Mouse (Mus musculus) kidney, postnatal 14 days (tissue): ENCODE data around the gene Kif5c.

Experiments used
- DNase-seq: peaks from one replicate; pipeline ENCODE4 v3.0.0; 2022; ENCODE audit warnings: mixed read lengths

Kif5c gene

DNA sequence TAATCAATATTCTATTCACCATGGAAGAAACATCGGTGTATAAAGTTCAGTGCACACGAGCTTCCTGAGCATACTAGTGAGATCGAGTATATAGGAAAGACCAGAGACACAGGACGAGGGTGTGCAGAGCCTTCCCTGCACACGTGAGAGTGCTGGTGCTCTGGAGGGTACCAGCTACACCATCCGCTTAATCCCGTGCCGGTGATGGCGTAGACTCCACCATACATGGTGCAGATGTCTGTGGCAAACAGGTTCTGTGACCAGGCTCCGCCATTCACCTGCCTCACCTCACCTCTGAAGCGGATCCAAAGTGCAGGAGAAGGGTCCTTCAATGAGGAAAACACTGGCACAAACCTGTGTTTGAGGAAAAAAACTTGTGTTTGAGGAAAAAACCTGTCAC, 107.6 kb downstream of the Kif5c start:
- DNase-seq, result no peak

DNA sequence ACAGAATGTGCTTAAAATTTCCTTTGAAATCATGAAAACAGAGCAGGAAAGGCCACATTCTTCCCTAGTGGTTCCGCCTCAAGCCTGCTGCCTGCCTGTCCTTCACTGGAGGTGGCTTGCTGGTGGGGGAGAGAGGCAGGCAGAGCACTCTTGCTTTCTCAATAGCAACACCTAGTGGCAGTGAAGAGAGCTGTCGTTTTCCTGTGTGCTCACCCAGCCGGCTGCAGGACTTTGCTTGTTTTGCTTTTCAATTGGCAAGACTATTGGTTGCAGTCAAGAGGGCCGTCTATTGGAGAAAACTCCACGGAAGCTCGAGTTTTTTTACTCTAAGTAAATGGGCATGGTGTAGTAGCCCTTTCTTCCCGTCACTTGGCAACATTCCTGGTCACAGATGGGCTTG, 108.1 kb downstream of the Kif5c start:
- DNase-seq, result peak; percentile 83

DNA sequence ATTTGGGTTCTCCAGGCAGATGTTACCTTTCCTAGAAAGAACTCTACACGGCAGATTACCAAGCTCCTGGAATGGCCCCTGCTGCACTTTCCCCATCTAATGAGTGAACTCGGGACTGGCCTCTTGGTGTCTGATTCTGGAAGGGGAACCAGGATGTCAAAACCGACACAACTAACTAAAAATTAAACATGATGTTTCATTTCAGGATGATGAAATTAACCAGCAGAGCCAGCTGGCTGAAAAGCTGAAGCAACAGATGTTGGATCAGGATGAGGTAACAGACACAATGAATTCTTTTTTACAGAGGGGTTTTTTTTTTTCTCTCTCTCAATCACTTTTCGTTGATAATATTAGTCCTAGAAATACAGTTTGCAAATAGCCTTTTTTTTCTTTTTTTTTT, 108.6 kb downstream of the Kif5c start:
- DNase-seq, result no peak

DNA sequence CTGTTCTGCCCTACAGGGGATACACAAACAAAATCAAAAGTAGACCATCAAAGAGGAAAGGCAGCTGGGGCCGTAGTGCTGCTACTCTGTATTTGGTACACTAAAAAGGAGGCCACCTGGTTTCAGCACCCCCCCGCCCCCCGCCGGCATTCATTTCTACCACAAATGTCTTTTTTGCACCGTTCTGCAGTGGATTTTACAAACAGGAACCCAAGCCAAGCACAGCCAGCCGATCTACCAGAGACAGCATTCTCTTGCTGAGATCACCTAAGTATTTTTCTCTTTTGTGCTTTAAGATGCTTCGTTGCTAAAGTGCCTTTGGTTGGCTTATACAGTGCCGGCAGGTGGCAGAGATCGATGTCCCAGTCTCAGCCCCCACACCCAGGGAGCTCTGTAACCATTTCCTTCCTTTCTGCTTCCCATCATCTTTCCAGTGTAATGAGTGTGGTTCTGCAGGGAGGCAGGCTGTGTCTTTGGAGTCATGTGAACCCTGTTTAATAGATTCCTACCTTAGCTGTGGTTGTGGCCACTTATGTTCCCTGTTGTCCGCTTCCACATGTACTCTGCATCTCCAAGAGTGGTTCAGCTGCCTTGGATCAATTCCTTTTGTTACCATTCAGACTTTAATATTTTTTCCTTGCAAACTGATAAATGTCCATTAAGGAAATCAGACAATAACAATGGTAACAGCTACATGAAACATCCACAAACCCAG, 110.0 kb downstream of the Kif5c start:
- no peak for DNase-seq

DNA sequence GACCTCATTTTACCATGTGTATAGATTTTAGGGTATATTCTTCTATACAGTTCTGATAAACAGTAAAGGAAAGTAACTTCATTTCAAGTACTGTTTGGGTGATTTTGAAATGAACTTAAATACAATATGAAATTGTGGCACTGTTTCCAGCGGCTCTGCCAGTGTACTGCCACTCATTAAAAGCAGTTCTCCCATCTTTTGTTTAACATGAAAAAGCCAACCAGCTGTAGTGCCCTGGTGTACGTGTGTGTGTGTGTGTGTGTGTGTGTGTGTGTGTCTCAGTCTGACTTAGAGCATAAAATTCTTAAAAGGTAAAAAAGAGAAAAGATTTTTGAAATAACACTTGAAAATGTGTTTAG, 110.5 kb downstream of the Kif5c start:
- no peak for DNase-seq

DNA sequence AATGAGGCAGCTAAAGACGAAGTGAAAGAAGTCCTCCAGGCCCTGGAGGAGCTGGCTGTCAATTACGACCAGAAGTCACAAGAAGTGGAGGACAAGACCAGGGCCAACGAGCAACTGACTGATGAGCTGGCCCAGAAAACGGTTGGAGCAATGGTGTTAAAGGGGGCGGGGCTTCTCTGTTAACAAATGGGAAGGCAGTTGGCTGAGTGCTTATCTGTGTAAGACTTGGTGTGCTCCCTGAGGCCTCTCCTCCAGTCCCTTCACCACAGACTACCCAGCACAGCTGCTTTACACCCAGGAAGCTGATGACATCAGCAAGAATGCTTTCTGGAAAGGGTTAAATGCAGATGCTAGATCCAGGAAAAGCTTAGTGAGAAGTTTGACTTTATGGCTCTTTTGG, 111.1 kb downstream of the Kif5c start:
- no peak for DNase-seq

DNA sequence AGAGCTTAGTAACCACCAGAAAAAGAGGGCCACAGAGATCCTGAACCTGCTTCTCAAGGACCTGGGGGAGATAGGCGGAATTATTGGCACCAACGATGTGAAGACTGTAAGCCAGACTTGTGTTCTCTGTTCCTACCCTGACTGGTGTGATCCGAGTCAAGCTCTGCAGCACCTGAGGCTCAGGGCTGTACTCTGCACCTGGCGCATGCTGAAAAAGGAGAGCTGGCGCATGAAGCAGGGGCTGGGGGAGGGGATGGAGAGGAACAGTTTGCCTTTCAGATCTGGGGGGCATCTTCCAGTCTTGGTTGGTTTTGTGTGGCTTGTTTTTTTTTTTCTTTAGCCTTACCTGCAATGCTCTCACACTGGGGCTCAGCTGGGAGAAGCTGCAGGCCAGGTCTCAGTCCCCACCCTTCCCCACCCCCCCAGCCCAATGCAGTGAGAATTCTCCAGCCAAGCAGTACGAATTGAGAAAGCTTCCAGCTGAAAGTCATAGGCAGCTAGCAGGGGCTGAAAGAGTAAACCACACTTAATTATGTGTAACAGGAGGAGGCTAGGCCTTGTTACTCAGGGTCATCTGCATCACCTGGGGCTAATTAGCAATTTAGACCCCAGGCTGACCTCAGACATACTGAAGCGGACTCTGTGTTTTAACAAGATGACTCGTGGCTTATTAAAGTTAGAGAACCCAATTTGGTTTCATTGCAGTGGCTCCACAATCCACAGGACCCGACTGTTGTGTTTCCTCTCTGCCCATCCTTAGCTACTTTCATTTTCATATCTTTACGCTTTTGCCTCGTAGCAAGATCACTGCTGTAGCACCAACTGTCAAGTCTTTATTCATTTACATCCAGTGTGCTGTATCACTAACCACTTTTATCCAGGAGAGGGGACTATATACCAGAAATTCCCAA, 113.9 kb downstream of the Kif5c start:
- no peak for DNase-seq

DNA sequence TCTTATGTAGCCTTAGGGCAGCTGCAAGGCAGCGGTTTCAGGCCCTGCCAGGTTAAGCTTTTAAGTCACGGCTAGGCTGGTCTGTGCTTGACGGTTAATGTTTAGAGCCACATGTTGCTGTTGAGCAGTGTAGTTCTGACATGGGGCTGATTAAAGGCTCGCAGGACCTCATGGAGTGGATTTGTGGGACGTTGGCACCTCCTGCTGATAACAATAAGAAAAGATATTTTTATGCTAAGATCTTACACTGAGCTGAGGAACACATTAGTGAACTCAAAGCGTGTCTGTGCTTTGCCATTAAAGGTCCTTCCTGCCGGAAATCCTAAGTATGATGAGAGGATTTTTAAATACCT, 114.5 kb downstream of the Kif5c start:
- peak; percentile 34 for DNase-seq

DNA sequence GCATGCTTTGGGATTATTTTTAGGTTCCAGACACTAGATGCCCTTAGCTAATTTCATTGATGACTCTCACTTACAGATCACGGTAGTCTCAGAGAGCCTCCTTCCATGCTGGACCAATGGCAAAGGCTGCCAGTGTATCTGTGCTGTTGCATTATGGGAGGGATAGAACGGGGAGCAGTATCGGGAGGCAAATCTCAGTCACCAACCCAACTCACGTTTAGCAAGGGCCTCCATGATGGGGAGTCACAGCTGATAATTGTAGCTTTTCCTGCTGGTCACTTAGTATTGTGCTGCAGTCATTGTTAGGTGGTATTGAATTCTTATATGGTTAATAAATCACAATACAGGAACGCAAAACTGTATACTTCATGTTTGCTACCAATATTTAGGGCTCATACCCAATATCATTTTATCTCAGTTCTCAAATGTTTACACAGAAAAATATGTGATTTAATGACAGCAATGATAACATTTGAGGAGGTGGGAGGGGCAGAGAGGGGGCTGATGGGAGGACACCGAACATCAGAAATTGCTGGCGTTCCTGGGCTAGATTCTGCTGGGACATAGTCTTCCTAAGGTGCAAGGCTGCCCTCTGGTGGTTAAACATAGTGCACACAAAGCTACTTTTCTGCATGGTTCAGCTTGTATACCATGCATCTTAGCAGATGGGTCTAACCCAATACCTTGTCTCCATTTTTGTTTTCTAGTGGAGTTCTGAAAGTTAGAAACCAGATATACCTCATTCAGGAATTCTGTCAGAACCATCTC, 115.1 kb downstream of the Kif5c start:
- DNase-seq, result peak; percentile 78

DNA sequence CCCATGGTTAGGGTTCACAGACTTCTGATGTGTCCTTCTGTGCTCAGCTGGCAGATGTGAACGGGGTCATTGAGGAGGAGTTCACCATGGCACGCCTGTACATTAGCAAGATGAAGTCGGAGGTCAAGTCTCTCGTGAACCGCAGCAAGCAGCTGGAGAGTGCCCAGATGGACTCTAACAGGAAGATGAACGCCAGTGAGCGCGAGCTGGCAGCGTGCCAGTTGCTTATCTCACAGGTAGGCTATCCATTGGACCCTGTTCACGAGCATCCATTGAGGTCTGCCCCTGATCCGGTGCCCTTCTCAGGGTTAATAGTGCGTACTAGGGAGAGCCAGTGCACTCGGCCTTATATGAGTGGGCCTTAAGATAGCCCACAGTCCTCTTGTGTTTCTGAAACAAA, 116.3 kb downstream of the Kif5c start:
- no peak for DNase-seq

DNA sequence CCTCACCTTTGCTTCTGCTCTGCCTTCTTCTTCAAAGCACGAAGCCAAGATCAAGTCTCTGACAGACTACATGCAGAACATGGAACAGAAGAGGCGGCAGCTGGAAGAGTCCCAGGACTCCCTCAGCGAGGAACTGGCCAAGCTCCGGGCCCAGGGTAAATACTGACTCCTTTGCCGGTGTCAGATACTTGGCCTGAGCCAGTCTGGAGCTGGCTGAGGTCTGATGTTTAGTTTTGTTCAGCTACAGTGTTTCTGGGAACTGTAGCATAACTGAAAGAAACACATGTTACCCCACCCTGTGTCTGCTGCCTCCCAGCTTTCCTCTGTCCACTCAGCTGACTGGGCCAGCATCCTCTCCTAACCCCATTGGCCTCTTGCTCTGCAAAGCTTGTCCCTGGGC, 119.9 kb downstream of the Kif5c start:
- DNase-seq, result no peak

DNA sequence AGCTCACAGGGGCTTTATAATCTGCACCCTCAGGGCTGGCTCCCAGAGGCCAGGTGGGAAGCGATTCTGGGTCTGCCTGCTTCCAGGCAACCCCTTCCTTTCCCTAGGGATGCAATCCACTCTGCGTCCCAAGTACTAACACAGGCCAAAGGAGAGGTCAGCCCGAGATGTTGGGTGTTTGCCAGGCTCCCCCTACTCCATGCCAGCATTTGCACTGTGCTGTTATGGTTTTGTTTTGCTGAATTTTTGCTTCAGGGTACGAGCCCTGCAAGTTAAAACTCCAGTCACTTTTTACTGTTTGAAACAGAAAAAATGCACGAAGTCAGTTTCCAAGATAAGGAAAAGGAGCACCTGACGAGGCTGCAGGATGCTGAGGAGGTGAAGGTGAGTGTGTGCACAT, 121.9 kb downstream of the Kif5c start:
- DNase-seq, result no peak

DNA sequence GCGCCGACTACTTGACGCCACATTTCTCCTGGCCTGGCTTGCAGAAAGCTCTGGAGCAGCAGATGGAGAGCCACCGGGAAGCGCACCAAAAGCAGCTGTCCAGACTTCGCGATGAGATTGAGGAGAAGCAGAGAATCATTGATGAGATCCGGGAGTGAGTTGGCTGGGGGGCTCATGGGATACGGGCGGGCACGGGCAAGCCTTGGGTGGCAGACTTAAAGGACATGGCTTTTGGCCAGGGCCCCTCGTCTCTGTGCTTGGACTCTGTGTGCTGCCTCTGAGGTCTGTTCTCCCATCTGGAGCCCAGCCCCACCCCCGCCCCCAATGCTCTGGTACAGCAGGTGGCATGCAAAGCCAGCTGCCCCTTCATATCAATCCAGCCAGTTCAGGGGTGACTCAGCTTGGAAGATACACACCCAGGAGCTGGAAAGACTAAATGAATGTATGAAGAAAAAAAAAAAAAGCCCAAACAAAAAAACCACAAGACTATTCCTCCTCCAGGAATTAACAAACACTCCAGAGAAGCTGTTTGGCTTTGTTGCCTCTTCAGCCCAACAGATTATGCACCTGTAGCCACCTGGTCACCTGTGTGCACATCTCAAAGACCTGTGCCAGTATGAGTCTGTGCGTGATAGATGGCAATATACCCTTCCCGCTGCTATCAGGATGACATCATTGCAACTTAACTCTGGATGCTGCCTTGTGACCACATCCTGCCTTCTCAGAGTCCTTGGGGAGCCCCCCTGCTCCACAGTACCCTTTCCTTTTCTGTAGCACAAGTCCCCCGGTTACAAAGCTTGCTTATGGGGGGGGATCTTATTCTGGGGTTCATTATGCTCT, 123.0 kb downstream of the Kif5c start:
- DNase-seq, result no peak

DNA sequence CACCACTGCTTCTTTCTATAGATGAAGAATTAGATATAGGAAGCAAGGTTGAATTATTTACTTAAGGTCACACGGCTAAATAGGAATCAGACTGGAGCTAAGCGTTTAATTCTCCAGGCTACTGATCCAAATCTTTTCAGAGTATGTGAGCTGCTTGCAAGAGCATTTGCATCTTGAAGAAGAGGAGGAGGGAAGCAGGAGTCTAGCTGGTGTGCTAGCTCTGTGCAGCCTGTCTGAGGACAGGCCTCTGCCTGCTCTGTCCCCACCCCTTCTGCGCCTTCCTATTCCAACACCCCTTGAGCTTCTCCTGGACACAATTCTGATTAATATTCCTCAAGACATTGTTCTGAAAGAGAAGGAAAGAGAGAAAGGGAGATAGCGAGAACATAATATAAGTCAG, 123.8 kb downstream of the Kif5c start:
- DNase-seq, result no peak

DNA sequence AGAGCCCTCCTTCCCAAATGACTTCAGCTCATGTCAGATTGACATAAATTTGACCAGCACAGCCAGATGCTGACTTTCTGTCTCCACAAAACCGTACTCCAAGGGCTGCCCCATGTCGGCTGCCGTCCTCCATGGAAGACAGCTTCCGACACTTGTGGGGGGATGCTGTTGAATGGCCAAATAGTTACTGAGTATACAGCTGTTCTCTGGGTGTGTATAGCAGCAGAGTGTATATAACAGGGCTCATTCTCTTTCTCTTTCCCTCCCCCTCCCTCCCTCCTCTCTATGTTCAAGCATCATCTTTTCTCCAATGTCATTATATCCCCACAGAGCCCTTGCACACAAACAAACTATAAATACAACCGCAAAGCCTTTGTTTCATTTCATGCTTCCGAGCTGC, 124.7 kb downstream of the Kif5c start:
- DNase-seq, result no peak

DNA sequence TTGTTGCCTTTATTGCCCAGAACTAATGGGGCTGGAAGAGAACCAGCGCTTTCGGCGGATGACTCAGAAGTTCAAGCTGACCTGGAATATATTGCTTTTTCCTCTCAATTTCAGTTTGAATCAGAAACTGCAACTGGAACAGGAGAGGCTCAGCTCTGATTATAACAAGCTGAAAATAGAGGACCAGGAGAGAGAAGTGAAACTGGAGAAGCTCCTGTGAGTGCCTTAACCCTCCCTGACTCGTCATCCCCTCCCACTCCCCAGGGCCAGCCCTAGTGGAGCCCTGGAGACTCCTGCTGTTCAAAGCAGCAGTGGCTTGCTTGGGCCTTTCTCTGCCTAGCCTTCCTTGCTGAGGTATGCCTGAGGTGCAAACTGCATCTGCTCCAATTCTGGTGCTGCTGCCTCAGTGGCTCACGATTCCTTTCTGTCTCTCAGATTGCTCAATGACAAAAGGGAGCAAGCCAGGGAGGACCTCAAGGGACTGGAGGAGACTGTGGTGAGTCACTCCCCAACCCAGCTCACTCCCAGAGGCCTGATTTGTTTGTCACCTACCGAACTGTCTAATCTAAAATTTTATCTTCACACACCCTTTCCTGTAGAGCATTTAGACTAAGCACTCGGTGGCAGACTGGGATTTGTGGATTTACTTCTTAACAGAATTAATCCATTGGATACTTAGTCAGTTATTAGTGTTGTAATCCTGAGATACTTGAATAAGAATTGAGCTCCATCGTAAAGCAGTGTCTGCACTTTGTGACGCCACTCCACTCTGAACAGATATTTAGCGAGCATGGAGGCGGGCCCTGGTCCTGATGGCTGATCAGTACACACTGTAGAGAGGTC, 125.4 kb downstream of the Kif5c start:
- no peak for DNase-seq

DNA sequence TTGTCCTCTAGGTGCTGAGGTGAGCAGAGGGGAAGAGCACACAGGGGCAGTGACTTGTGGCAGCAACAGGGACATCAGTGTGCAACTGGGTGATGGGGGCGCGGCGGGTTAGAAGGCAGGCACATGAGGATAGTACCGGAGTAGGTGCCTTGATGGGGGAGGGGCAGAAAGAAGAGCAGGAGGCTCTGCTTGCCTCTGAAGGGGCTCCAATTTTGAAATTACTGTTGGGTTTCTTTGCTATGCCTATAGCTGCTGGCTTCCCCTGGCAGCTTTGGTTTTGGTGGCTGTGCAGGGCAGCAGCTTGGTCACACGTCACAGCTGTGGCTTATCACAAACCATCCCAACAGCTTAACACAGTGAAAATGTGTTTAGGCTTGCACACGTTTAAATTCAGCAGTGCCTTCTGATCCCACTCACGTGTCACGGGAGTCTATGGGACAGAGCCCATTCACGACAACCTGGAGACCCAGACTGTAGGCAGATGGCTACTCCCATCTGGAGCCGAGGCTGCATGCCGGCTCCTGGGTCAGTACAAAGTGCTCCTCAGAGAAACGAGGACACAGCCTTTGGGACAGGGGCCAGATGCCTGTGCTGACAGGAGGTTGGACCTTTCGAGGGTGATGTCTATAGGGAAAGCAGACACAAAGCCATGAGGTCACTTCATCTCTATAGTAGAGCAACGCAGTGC, 126.1 kb downstream of the Kif5c start:
- DNase-seq, result no peak

DNA sequence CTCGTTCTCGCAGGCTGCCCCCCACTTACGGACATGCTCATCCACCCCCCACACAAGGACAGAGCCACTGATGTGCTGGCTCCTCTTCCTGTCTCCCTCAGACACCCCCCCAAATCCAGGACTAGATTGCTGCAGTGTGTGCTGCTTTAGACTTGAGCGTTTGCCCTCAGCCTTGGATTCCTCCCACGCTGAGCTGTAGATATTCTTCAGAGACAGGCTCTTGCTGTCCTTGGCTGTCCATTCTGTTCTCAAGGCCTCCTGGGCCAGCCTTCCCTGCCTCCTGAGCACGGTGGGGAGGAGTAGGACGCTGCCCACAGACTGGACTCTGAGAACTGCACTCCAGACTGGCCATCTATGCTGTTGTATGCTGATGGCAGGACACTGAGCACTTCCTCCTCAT, 127.8 kb downstream of the Kif5c start:
- DNase-seq, result no peak

DNA sequence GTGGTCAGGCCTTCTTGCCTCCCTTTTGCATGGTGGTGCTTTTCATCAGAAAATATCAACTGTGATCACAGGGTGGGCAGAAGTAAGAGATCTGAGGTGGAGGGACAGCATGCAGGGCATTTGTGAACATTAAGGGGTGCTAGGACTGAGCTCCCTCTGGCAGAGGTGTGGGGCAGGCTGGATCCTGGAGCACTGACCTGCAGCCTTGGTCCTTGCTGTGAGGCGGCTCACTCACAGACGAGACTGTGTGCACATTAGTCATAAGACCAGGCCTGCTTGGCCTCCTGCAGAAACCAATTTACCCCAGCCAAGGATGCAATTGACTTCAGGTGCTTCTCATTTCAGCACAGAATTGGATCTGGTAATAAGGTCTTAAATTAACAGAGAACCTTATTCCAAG, 128.6 kb downstream of the Kif5c start:
- DNase-seq, result no peak

DNA sequence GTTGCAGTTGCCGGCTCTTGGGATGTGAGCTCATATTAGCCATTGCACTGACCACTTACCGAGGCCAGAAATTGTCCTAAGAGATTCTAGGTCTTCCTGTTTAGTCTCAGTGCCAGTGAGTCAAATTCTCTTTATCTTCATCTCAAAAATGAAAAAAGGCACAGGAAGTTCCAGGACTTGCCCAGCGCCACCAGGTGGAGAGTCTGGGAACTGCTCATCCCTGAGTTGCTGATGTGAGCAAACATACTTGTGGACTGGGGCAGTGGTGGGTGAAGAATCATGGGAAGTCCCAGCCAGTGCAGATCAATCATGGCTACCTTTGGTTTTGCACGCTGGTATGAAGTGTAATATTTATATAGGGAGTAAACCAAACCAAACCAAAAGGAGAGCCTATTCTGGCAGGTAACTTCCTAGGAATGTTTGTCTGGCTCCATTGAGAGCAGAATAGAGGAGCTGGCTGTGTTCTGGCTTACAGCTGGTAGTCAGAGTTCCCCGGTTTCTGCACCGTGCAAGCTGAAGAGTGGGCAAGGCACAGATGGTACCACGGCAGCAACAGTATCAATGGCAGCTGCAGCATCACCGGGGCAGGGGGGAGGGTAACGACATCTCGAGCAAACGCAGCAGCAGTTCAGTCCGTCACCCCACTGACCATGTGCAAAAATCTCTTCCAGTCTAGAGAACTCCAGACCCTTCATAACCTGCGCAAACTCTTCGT, 129.7 kb downstream of the Kif5c start:
- DNase-seq, result no peak
